Mouse (Mus musculus) kidney, adult 2 months (tissue): ENCODE data around the gene Iqsec1.

Source experiments
- CTCF ChIP-seq: fragments of 200-500 bp; conservative IDR thresholded peaks from 2 replicates; pipeline ENCODE4 v1.5.1; 2011; ENCODE audit warnings: low read depth, mild to moderate bottlenecking, control low read depth, low read length, moderate library complexity, mixed read lengths; ENCODE audit not compliant: insufficient read depth, insufficient read length
- POLR2A ChIP-seq: fragments of 200-500 bp; IDR thresholded peaks from one replicate; pipeline ENCODE4 v1.6.1; 2011; ENCODE audit warnings: low read depth, low read length, control low read depth

DNA sequence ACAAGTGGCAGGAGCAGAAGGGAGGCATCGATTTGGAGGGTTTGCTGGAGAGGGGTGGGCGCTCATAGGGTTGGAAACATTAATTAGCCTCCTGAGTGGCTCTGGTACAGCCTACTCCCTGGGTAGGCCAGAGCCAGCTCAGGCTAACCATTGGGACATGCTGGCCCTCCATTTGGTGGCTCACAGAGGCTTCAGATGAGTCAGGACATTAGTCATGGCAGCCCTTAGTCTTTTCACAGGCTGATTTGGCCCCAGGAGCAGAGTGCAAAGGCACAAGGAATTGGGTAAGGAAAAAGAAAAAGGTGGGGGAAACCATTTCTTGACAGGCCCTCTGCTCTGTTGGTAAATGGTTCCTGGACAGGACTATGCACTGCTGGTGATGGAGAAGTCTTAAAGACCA, 287.1 kb downstream of the Iqsec1 start:
- TF ChIP-seq POLR2A: no peak
- no peak for TF ChIP-seq CTCF
